Mouse (Mus musculus) kidney, adult 2 months (tissue): ENCODE data around the gene Orc4.

Experiments used
- CTCF ChIP-seq: fragments of 200-500 bp; conservative IDR thresholded peaks from 2 replicates; pipeline ENCODE4 v1.5.1; 2011; ENCODE audit warnings: low read depth, mild to moderate bottlenecking, control low read depth, low read length, moderate library complexity, mixed read lengths; ENCODE audit not compliant: insufficient read depth, insufficient read length
- POLR2A ChIP-seq: fragments of 200-500 bp; IDR thresholded peaks from one replicate; pipeline ENCODE4 v1.6.1; 2011; ENCODE audit warnings: low read depth, low read length, control low read depth

- TF ChIP-seq CTCF (no peak), POLR2A (no peak)
Observed at GRCm38 (mm10) chr2:48868199-48868913, 81.7 kb downstream of the Orc4 start.
